Mouse (Mus musculus) kidney, embryonic 14.5 days (tissue): ENCODE data around the gene Ift20. TPM values are rescaled to one million over a fixed set of nuclear protein-coding genes. Genes with fewer than 3 reads are reported as not detected.
"Not testable (repeated sequence)": the region's sequence is repeated elsewhere in the genome, so short reads cannot be mapped to it uniquely, and the experiment has no call there.

Experiments
- ATAC-seq: fragments of 200-750 bp; cut with Nextera tagmentation; 2 replicates; pipeline ENCODE4 v1.8.0; 2017; ENCODE audit warnings: moderate number of reproducible peaks, mild to moderate bottlenecking, moderate TSS enrichment, moderate library complexity; ENCODE audit not compliant: low FRiP score, low TSS enrichment
- H3K27ac ChIP-seq: fragments of 300-500 bp; sonication (generic); 2 replicates; pipeline ENCODE4 v1.5.1; 2014; ENCODE audit warnings: low read depth, mild to moderate bottlenecking, low read length, moderate library complexity, mixed read lengths
- H3K27me3 ChIP-seq: fragments of 300-500 bp; sonication (generic); 2 replicates; pipeline ENCODE4 v1.6.1; 2014; ENCODE audit warnings: mild to moderate bottlenecking, low read length; ENCODE audit not compliant: control insufficient read depth, insufficient read depth
- H3K36me3 ChIP-seq: fragments of 300-500 bp; sonication (generic); 2 replicates; pipeline ENCODE4 v1.6.1; 2014; ENCODE audit warnings: low read length, mixed read lengths; ENCODE audit not compliant: control insufficient read depth, insufficient read depth
- H3K4me1 ChIP-seq: fragments of 300-500 bp; sonication (generic); 2 replicates; pipeline ENCODE4 v1.6.1; 2014; ENCODE audit warnings: low read length, mixed read lengths; ENCODE audit not compliant: control insufficient read depth, insufficient read depth
- H3K4me2 ChIP-seq: fragments of 300-500 bp; sonication (generic); replicated peaks from 2 replicates; pipeline ENCODE4 v1.6.1; 2014; ENCODE audit warnings: low read depth, mild to moderate bottlenecking, low read length
- H3K4me3 ChIP-seq: fragments of 300-500 bp; sonication (generic); 2 replicates; pipeline ENCODE4 v1.5.1; 2014; ENCODE audit warnings: mild to moderate bottlenecking, low read length
- H3K9ac ChIP-seq: fragments of 300-500 bp; sonication (generic); 2 replicates; pipeline ENCODE4 v1.6.1; 2014; ENCODE audit warnings: low read depth, mild to moderate bottlenecking, low read length, moderate library complexity
- H3K9me3 ChIP-seq: fragments of 300-500 bp; sonication (generic); 2 replicates; pipeline ENCODE4 v1.6.1; 2016; ENCODE audit warnings: low read length; ENCODE audit not compliant: control insufficient read depth
- WGBS: fragments of 180-500 bp; shearing (Covaris S2); extraction: QIAGEN DNeasy Blood & Tissue Kit; methylation state at CpG from one replicate; pipeline ENCODE4 v1.1.7; 2014; 5-methylcytosine and 5-hydroxymethylcytosine counted together
- polyA plus RNA-seq: library from polyadenylated mRNA; unstranded; fragments of >200 nt; fragmentation: Nextera tagmentation; extraction: Ambion mirVana; gene quantifications from 2 replicates; pipeline ENCODE4 v1.2.1, GENCODE M21; 2014

The Ift20 gene
- polyA plus RNA-seq, 1 experiment from 2014 or later: 126 TPM

- no peaks in the 10 kb centered on the region for H3K27me3 ChIP-seq
- no peak overlapping the region for H3K4me2 ChIP-seq
- no peak overlapping the region for H3K27ac ChIP-seq
- ATAC-seq: no peak
- peaks cover 15% of the 10 kb centered on the region; the same call in 1 of the 2 replicates for H3K4me1 ChIP-seq
- no peaks in the 10 kb centered on the region for H3K9me3 ChIP-seq
- H3K4me3 ChIP-seq: no peak overlapping the region
- WGBS: 55% methylated on average over 3 of the region's 3 CpGs
- no peak overlapping the region for H3K9ac ChIP-seq
- H3K36me3 ChIP-seq: peaks cover 31% of the 10 kb centered on the region
Observed at GRCm38 (mm10) chr11:78569806-78570205, 33.6 kb downstream of the Ift20 start.

GRCm38 (mm10) chr11:78571441-78571840 is 35.3 kb downstream of the Ift20 start:
- Histone ChIP-seq H3K9ac (no peak overlapping the region), H3K27ac (no peak overlapping the region), H3K36me3 (peaks cover 36% of the 10 kb centered on the region), H3K27me3 (no peaks in the 10 kb centered on the region), H3K4me2 (no peak overlapping the region), H3K9me3 (no peaks in the 10 kb centered on the region), H3K4me3 (no peak overlapping the region), H3K4me1 (peaks cover 13% of the 10 kb centered on the region; the same call in 1 of the 2 replicates)
- WGBS: 94% methylated on average over 8 of the region's 8 CpGs
- ATAC-seq: no peak

GRCm38 (mm10) chr11:78571854-78572253 is 35.7 kb downstream of the Ift20 start:
- peaks cover 38% of the 10 kb centered on the region for H3K36me3 ChIP-seq
- H3K9me3 ChIP-seq: no peaks in the 10 kb centered on the region
- no peaks in the 10 kb centered on the region for H3K27me3 ChIP-seq
- ATAC-seq: no peak
- WGBS: 91% methylated on average over 6 of the region's 6 CpGs
- H3K9ac ChIP-seq: no peak overlapping the region
- no peak overlapping the region for H3K4me3 ChIP-seq
- no peak overlapping the region for H3K27ac ChIP-seq
- no peak overlapping the region for H3K4me2 ChIP-seq
- H3K4me1 ChIP-seq: peaks cover 9% of the 10 kb centered on the region; the same call in 1 of the 2 replicates

- not testable (repeated sequence) for H3K4me3 ChIP-seq, H3K27ac ChIP-seq, ATAC-seq, H3K9me3 ChIP-seq, H3K4me1 ChIP-seq, H3K4me2 ChIP-seq, H3K27me3 ChIP-seq, H3K9ac ChIP-seq
- H3K36me3 ChIP-seq: peaks cover 44% of the 10 kb centered on the region
- 99% methylated on average over 3 of the region's 4 CpGs for WGBS
Observed at GRCm38 (mm10) chr11:78574031-78574430, 37.9 kb downstream of the Ift20 start.

- no peak overlapping the region for H3K27ac ChIP-seq
- H3K4me1 ChIP-seq: peaks cover 7% of the 10 kb centered on the region; the same call in 1 of the 2 replicates
- H3K9ac ChIP-seq: no peak overlapping the region
- no peak for ATAC-seq
- no peak overlapping the region for H3K4me2 ChIP-seq
- H3K4me3 ChIP-seq: no peak overlapping the region
- 87% methylated on average over 3 of the region's 3 CpGs for WGBS
- H3K27me3 ChIP-seq: no peaks in the 10 kb centered on the region
- peaks cover 43% of the 10 kb centered on the region for H3K36me3 ChIP-seq
- H3K9me3 ChIP-seq: no peaks in the 10 kb centered on the region
Observed at GRCm38 (mm10) chr11:78574536-78574935, 38.4 kb downstream of the Ift20 start.

- no peaks in the 10 kb centered on the region for H3K9me3 ChIP-seq
- no peaks in the 10 kb centered on the region for H3K27me3 ChIP-seq
- no peak overlapping the region for H3K4me2 ChIP-seq
- H3K4me1 ChIP-seq: peaks cover 2% of the 10 kb centered on the region; the same call in 1 of the 2 replicates
- peaks cover 43% of the 10 kb centered on the region for H3K36me3 ChIP-seq
- WGBS: 25% methylated on average over 2 of the region's 2 CpGs
- H3K4me3 ChIP-seq: no peak overlapping the region
- H3K9ac ChIP-seq: no peak overlapping the region
- no peak for ATAC-seq
- no peak overlapping the region for H3K27ac ChIP-seq
Observed at GRCm38 (mm10) chr11:78574975-78575374, 38.8 kb downstream of the Ift20 start.

- Histone ChIP-seq H3K36me3 (peaks cover 38% of the 10 kb centered on the region), H3K4me2 (no peak overlapping the region), H3K9me3 (peaks cover 3% of the 10 kb centered on the region; the same call in 1 of the 2 replicates), H3K27me3 (no peaks in the 10 kb centered on the region), H3K27ac (no peak overlapping the region), H3K9ac (no peak overlapping the region), H3K4me1 (no peaks in the 10 kb centered on the region), H3K4me3 (no peak overlapping the region)
- no peak for ATAC-seq
- WGBS: 80% methylated on average over 6 of the region's 6 CpGs
Observed at GRCm38 (mm10) chr11:78582848-78583247, 46.7 kb downstream of the Ift20 start.

- no peaks in the 10 kb centered on the region for H3K27me3 ChIP-seq
- H3K36me3 ChIP-seq: peaks cover 29% of the 10 kb centered on the region
- H3K4me3 ChIP-seq: no peak overlapping the region
- H3K9ac ChIP-seq: no peak overlapping the region
- H3K4me2 ChIP-seq: no peak overlapping the region
- H3K9me3 ChIP-seq: peaks cover 3% of the 10 kb centered on the region; the same call in 1 of the 2 replicates
- no peaks in the 10 kb centered on the region for H3K4me1 ChIP-seq
- no peak overlapping the region for H3K27ac ChIP-seq
- no peak for ATAC-seq
Observed at GRCm38 (mm10) chr11:78586099-78586498, 49.9 kb downstream of the Ift20 start.

- WGBS: 88% methylated on average over 1 of the region's 1 CpGs
- H3K9me3 ChIP-seq, H3K9ac ChIP-seq, H3K27ac ChIP-seq, H3K4me2 ChIP-seq, H3K27me3 ChIP-seq, ATAC-seq, H3K4me3 ChIP-seq, H3K4me1 ChIP-seq: not testable (repeated sequence)
- peaks cover 20% of the 10 kb centered on the region for H3K36me3 ChIP-seq
Observed at GRCm38 (mm10) chr11:78587677-78588076, 51.5 kb downstream of the Ift20 start.
